15 mouse cellular contexts compared by ENCODE assay signal in the genomic region with DNA sequence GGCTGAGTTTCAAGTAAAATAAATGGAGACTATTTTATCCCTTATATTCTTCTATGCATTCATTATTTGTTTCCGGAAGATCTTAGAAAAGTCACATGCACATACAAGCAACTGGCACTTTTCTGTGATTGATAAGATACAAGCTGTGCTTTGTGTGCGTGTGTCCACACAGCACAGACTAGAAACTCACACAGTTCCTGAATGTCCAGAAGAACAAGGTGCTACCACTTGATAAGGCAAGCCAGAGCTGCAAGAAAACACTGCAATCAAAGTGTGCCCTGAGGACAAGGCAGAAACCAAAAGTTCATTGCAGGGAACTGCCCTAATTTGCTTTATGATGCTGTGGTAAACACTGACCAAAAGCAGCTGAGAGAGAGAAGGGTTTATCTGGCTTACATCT.
"Had no signal": no experiment of that assay in that cellular context is flagged by ENCODE, and none has a peak within 500 bp of the region (broad histone marks: within the 10 kb centered on the region; RNA-seq: fewer than 3 reads in every experiment).

No protein-coding gene starts in this region.

- H3K9me3 ChIP-seq: limb, embryonic 12.5 days; liver, embryonic 13.5 days; midbrain, embryonic 12.5 days had no signal

- H3K4me3 ChIP-seq: limb, embryonic 12.5 days; liver, embryonic 13.5 days; midbrain, embryonic 12.5 days had no signal

- DNase-seq: kidney, adult 11 months; kidney, adult 9 months; kidney, postnatal 36 days; layer of hippocampus, adult 9-11 months; layer of hippocampus, postnatal 36 days; liver; liver, embryonic 13.5 days; liver, postnatal 0 days; lung, postnatal 36 days; right cerebral cortex, postnatal 14 days; thymus, postnatal 36 days had no signal

- H3K9ac ChIP-seq: limb, embryonic 12.5 days; liver, embryonic 13.5 days; liver, postnatal 0 days; midbrain, embryonic 12.5 days had no signal

- H3K27me3 ChIP-seq: limb, embryonic 12.5 days; midbrain, embryonic 12.5 days had no signal

- H3K4me2 ChIP-seq: limb, embryonic 12.5 days; liver, embryonic 13.5 days; midbrain, embryonic 12.5 days had no signal

- H3K27ac ChIP-seq: kidney, postnatal 0 days; limb, embryonic 12.5 days; liver, embryonic 13.5 days; midbrain, embryonic 12.5 days had no signal

- H3K36me3 ChIP-seq: limb, embryonic 12.5 days; liver, embryonic 13.5 days; midbrain, embryonic 12.5 days had no signal

- H3K4me1 ChIP-seq: limb, embryonic 12.5 days; liver, embryonic 13.5 days; midbrain, embryonic 12.5 days had no signal

- ATAC-seq: liver, postnatal 0 days; midbrain, embryonic 16.5 days had no signal
